Mouse (Mus musculus): Measurements from ENCODE around the gene Spon1.
A peak's percentile ranks its signal among the peaks of the same experiment; 100 is the strongest.

The Spon1 gene

GRCm38 (mm10) chr7:113769281-113769680, 3.5 kb downstream of the Spon1 start:
- Histone ChIP-seq H3K4me3 (replicated peaks; ENCODE audit: low read length) (no peak overlapping the region), H3K27me3 (ENCODE audit: insufficient read depth, low read length) (peaks cover 74% of the 10 kb centered on the region), H3K4me1 (replicated peaks; ENCODE audit: low read depth, low read length) (peaks cover 34% of the 10 kb centered on the region), H3K9me3 (ENCODE audit: low read length) (peaks cover 7% of the 10 kb centered on the region; the same call in 1 of the 2 replicates), H3K36me3 (ENCODE audit: insufficient read depth, low read length) (no peaks in the 10 kb centered on the region)
- TF ChIP-seq CTCF (conservative IDR thresholded peaks at IDR 0.05; ENCODE audit: low read length): no peak
- TF ChIP-seq POU5F1 (IDR thresholded peaks at IDR 0.05; ENCODE audit: borderline replicate concordance, low read length): no peak
- no peak for TF ChIP-seq NANOG (IDR thresholded peaks at IDR 0.05; ENCODE audit: borderline replicate concordance, low read length)

GRCm38 (mm10) chr7:113772135-113772534, 6.3 kb downstream of the Spon1 start:
- peaks cover 48% of the 10 kb centered on the region for H3K27me3 ChIP-seq (ENCODE audit: insufficient read depth, low read length)
- H3K4me1 ChIP-seq (replicated peaks; ENCODE audit: low read depth, low read length): peaks cover 24% of the 10 kb centered on the region
- no peaks in the 10 kb centered on the region for H3K9me3 ChIP-seq (ENCODE audit: low read length)
- no peak for TF ChIP-seq POU5F1 (IDR thresholded peaks at IDR 0.05; ENCODE audit: borderline replicate concordance, low read length)
- TF ChIP-seq CTCF (conservative IDR thresholded peaks at IDR 0.05; ENCODE audit: low read length): peak; percentile 84
- H3K36me3 ChIP-seq (ENCODE audit: insufficient read depth, low read length): no peaks in the 10 kb centered on the region
- H3K4me3 ChIP-seq (replicated peaks; ENCODE audit: low read length): no peak overlapping the region

- TF ChIP-seq CTCF (conservative IDR thresholded peaks at IDR 0.05; ENCODE audit: low read length) (no peak), NANOG (IDR thresholded peaks at IDR 0.05; ENCODE audit: borderline replicate concordance, low read length) (no peak), POU5F1 (IDR thresholded peaks at IDR 0.05; ENCODE audit: borderline replicate concordance, low read length) (no peak)
- Histone ChIP-seq H3K36me3 (ENCODE audit: insufficient read depth, low read length) (no peaks in the 10 kb centered on the region), H3K27me3 (ENCODE audit: insufficient read depth, low read length) (peaks cover 39% of the 10 kb centered on the region), H3K4me3 (replicated peaks; ENCODE audit: low read length) (no peak overlapping the region), H3K4me1 (replicated peaks; ENCODE audit: low read depth, low read length) (peaks cover 16% of the 10 kb centered on the region), H3K9me3 (ENCODE audit: low read length) (no peaks in the 10 kb centered on the region)
Observed at GRCm38 (mm10) chr7:113773436-113773835, 7.6 kb downstream of the Spon1 start.

- H3K4me3 ChIP-seq (replicated peaks; ENCODE audit: low read length): no peak overlapping the region
- TF ChIP-seq POU5F1 (IDR thresholded peaks at IDR 0.05; ENCODE audit: borderline replicate concordance, low read length): no peak
- no peak for TF ChIP-seq NANOG (IDR thresholded peaks at IDR 0.05; ENCODE audit: borderline replicate concordance, low read length)
- TF ChIP-seq CTCF (conservative IDR thresholded peaks at IDR 0.05; ENCODE audit: low read length): peak; percentile 49
- H3K9me3 ChIP-seq (ENCODE audit: low read length): no peaks in the 10 kb centered on the region
Observed at GRCm38 (mm10) chr7:113774039-113774438, 8.2 kb downstream of the Spon1 start.

GRCm38 (mm10) chr7:113774906-113775305, 9.1 kb downstream of the Spon1 start:
- Histone ChIP-seq H3K4me3 (replicated peaks; ENCODE audit: low read length) (no peak overlapping the region), H3K36me3 (ENCODE audit: insufficient read depth, low read length) (no peaks in the 10 kb centered on the region), H3K27me3 (ENCODE audit: insufficient read depth, low read length) (peaks cover 27% of the 10 kb centered on the region), H3K9me3 (ENCODE audit: low read length) (no peaks in the 10 kb centered on the region), H3K4me1 (replicated peaks; ENCODE audit: low read depth, low read length) (peaks cover 16% of the 10 kb centered on the region)
- TF ChIP-seq CTCF (conservative IDR thresholded peaks at IDR 0.05; ENCODE audit: low read length) (no peak), POU5F1 (IDR thresholded peaks at IDR 0.05; ENCODE audit: borderline replicate concordance, low read length) (no peak), NANOG (IDR thresholded peaks at IDR 0.05; ENCODE audit: borderline replicate concordance, low read length) (no peak)

More at GRCm38 (mm10) chr7:113774039-113774438, 8.2 kb downstream of the Spon1 start:
- H3K36me3 ChIP-seq (ENCODE audit: insufficient read depth, low read length): no peaks in the 10 kb centered on the region
- peaks cover 33% of the 10 kb centered on the region for H3K27me3 ChIP-seq (ENCODE audit: insufficient read depth, low read length)
- H3K4me1 ChIP-seq (replicated peaks; ENCODE audit: low read depth, low read length): peaks cover 16% of the 10 kb centered on the region

GRCm38 (mm10) chr7:113778546-113778945, 12.7 kb downstream of the Spon1 start:
- no peaks in the 10 kb centered on the region for H3K9me3 ChIP-seq (ENCODE audit: low read length)
- H3K27me3 ChIP-seq (ENCODE audit: insufficient read depth, low read length): peaks cover 9% of the 10 kb centered on the region; the same call in 1 of the 2 replicates
- H3K36me3 ChIP-seq (ENCODE audit: insufficient read depth, low read length): no peaks in the 10 kb centered on the region
- H3K4me1 ChIP-seq (replicated peaks; ENCODE audit: low read depth, low read length): peaks cover 8% of the 10 kb centered on the region
- TF ChIP-seq POU5F1 (IDR thresholded peaks at IDR 0.05; ENCODE audit: borderline replicate concordance, low read length) (no peak), NANOG (IDR thresholded peaks at IDR 0.05; ENCODE audit: borderline replicate concordance, low read length) (no peak)
- no peak overlapping the region for H3K4me3 ChIP-seq (replicated peaks; ENCODE audit: low read length)

GRCm38 (mm10) chr7:113780286-113780685, 14.5 kb downstream of the Spon1 start:
- Histone ChIP-seq H3K9me3 (ENCODE audit: low read length) (no peaks in the 10 kb centered on the region), H3K27me3 (ENCODE audit: insufficient read depth, low read length) (peaks cover 9% of the 10 kb centered on the region; the same call in 1 of the 2 replicates), H3K36me3 (ENCODE audit: insufficient read depth, low read length) (no peaks in the 10 kb centered on the region), H3K4me3 (replicated peaks; ENCODE audit: low read length) (no peak overlapping the region), H3K4me1 (replicated peaks; ENCODE audit: low read depth, low read length) (no peaks in the 10 kb centered on the region)
- TF ChIP-seq CTCF (conservative IDR thresholded peaks at IDR 0.05; ENCODE audit: low read length) (no peak), POU5F1 (IDR thresholded peaks at IDR 0.05; ENCODE audit: borderline replicate concordance, low read length) (no peak), NANOG (IDR thresholded peaks at IDR 0.05; ENCODE audit: borderline replicate concordance, low read length) (no peak)

GRCm38 (mm10) chr7:113791991-113792390, 26.2 kb downstream of the Spon1 start:
- H3K4me1 ChIP-seq (replicated peaks; ENCODE audit: low read depth, low read length): no peaks in the 10 kb centered on the region
- H3K4me3 ChIP-seq (replicated peaks; ENCODE audit: low read length): no peak overlapping the region
- H3K9me3 ChIP-seq (ENCODE audit: low read length): peaks cover 3% of the 10 kb centered on the region; the same call in 1 of the 2 replicates
- peaks cover 9% of the 10 kb centered on the region; the same call in 1 of the 2 replicates for H3K27me3 ChIP-seq (ENCODE audit: insufficient read depth, low read length)
- H3K36me3 ChIP-seq (ENCODE audit: insufficient read depth, low read length): no peaks in the 10 kb centered on the region
- no peak for TF ChIP-seq POU5F1 (IDR thresholded peaks at IDR 0.05; ENCODE audit: borderline replicate concordance, low read length)
- no peak for TF ChIP-seq CTCF (conservative IDR thresholded peaks at IDR 0.05; ENCODE audit: low read length)

GRCm38 (mm10) chr7:113792871-113793270, 27.1 kb downstream of the Spon1 start:
- no peak for TF ChIP-seq NANOG (IDR thresholded peaks at IDR 0.05; ENCODE audit: borderline replicate concordance, low read length)
- TF ChIP-seq POU5F1 (IDR thresholded peaks at IDR 0.05; ENCODE audit: borderline replicate concordance, low read length): no peak
- TF ChIP-seq CTCF (conservative IDR thresholded peaks at IDR 0.05; ENCODE audit: low read length): no peak
- Histone ChIP-seq H3K27me3 (ENCODE audit: insufficient read depth, low read length) (peaks cover 6% of the 10 kb centered on the region; the same call in 1 of the 2 replicates), H3K4me3 (replicated peaks; ENCODE audit: low read length) (no peak overlapping the region), H3K4me1 (replicated peaks; ENCODE audit: low read depth, low read length) (no peaks in the 10 kb centered on the region), H3K9me3 (ENCODE audit: low read length) (peaks cover 3% of the 10 kb centered on the region; the same call in 1 of the 2 replicates), H3K36me3 (ENCODE audit: insufficient read depth, low read length) (no peaks in the 10 kb centered on the region)

Measured in E14TG2a.4 (cell line).